Mouse (Mus musculus) hindbrain, embryonic 15.5 days (tissue): ENCODE measurements around the gene Crb1. TPM values are rescaled to one million over a fixed set of nuclear protein-coding genes. Genes with fewer than 3 reads are reported as not detected.
"Not testable (repeated sequence)": the region's sequence is repeated elsewhere in the genome, so short reads cannot be mapped to it uniquely, and the experiment has no call there.

Experiments used
- ATAC-seq: fragments of 200-750 bp; cut with Nextera tagmentation; 2 replicates; pipeline ENCODE4 v1.8.0; 2017; ENCODE audit warnings: low read depth, moderate number of reproducible peaks, moderate TSS enrichment; ENCODE audit not compliant: low FRiP score
- H3K27ac ChIP-seq: fragments of 300-500 bp; sonication (generic); replicated peaks from 2 replicates; pipeline ENCODE4 v1.5.1; 2015; ENCODE audit warnings: mild to moderate bottlenecking, inconsistent platforms
- H3K27me3 ChIP-seq: fragments of 300-500 bp; sonication (generic); 2 replicates; pipeline ENCODE4 v1.6.1; 2015; ENCODE audit warnings: control low read depth, inconsistent platforms
- H3K36me3 ChIP-seq: fragments of 300-500 bp; sonication (generic); 2 replicates; pipeline ENCODE4 v1.6.1; 2015; ENCODE audit warnings: control low read depth, inconsistent platforms
- H3K4me1 ChIP-seq: fragments of 300-500 bp; sonication (generic); replicated peaks from 2 replicates; pipeline ENCODE4 v1.6.1; 2015; ENCODE audit warnings: control low read depth, inconsistent platforms
- H3K4me2 ChIP-seq: fragments of 300-500 bp; sonication (generic); 2 replicates; pipeline ENCODE4 v1.6.1; 2015; ENCODE audit warnings: moderate library complexity, mild to moderate bottlenecking, inconsistent platforms
- H3K4me3 ChIP-seq: fragments of 300-500 bp; sonication (generic); 2 replicates; pipeline ENCODE4 v1.5.1; 2015; ENCODE audit warnings: mild to moderate bottlenecking, inconsistent platforms
- H3K9ac ChIP-seq: fragments of 300-500 bp; sonication (generic); 2 replicates; pipeline ENCODE4 v1.6.1; 2015; ENCODE audit warnings: inconsistent platforms
- H3K9me3 ChIP-seq: fragments of 300-500 bp; sonication (generic); 2 replicates; pipeline ENCODE4 v1.6.1; 2016; ENCODE audit warnings: control low read depth, inconsistent platforms
- WGBS: fragments of 180-500 bp; shearing (Covaris S2); methylation state at CpG from one replicate; pipeline ENCODE4 v1.1.7; 2015; 5-methylcytosine and 5-hydroxymethylcytosine counted together
- polyA plus RNA-seq: library from polyadenylated mRNA; unstranded; fragments of >200 nt; fragmentation: Nextera tagmentation; extraction: Ambion mirVana; gene quantifications from 2 replicates; pipeline ENCODE4 v1.2.1, GENCODE M21; 2015

Gene Crb1
- polyA plus RNA-seq, 1 experiment from 2014 or later, result 1.4 TPM

- Histone ChIP-seq H3K9ac (no peak overlapping the region), H3K27me3 (no peaks in the 10 kb centered on the region), H3K4me2 (no peak overlapping the region), H3K9me3 (no peaks in the 10 kb centered on the region), H3K4me3 (no peak overlapping the region), H3K27ac (no peak overlapping the region), H3K4me1 (no peaks in the 10 kb centered on the region), H3K36me3 (no peaks in the 10 kb centered on the region)
- ATAC-seq, result no peak
- 68% methylated on average over 2 of the region's 2 CpGs for WGBS
These were observed 51.5 kb downstream of the Crb1 start for GRCm38 (mm10) chr1:139325378-139325777.

- WGBS, result 60% methylated on average over 6 of the region's 6 CpGs
- no peaks in the 10 kb centered on the region for H3K4me1 ChIP-seq
- no peak overlapping the region for H3K4me2 ChIP-seq
- no peaks in the 10 kb centered on the region for H3K9me3 ChIP-seq
- H3K4me3 ChIP-seq, result no peak overlapping the region
- no peaks in the 10 kb centered on the region for H3K27me3 ChIP-seq
- no peak for ATAC-seq
- no peaks in the 10 kb centered on the region for H3K36me3 ChIP-seq
- H3K27ac ChIP-seq, result no peak overlapping the region
- H3K9ac ChIP-seq, result no peak overlapping the region
These were observed 57.1 kb downstream of the Crb1 start for GRCm38 (mm10) chr1:139319798-139320197.

- Histone ChIP-seq H3K27me3 (no peaks in the 10 kb centered on the region), H3K4me3 (no peak overlapping the region), H3K9me3 (no peaks in the 10 kb centered on the region), H3K27ac (no peak overlapping the region), H3K4me2 (no peak overlapping the region), H3K36me3 (no peaks in the 10 kb centered on the region), H3K4me1 (no peaks in the 10 kb centered on the region), H3K9ac (no peak overlapping the region)
- 78% methylated on average over 4 of the region's 4 CpGs for WGBS
- peak; percentile 51; the same call in 1 of the 2 replicates for ATAC-seq
These were observed 62.5 kb downstream of the Crb1 start for GRCm38 (mm10) chr1:139314297-139314874.

GRCm38 (mm10) chr1:139308915-139309314, 68.0 kb downstream of the Crb1 start:
- H3K4me3 ChIP-seq, result no peak overlapping the region
- no peaks in the 10 kb centered on the region for H3K36me3 ChIP-seq
- no peak overlapping the region for H3K4me2 ChIP-seq
- H3K9me3 ChIP-seq, result no peaks in the 10 kb centered on the region
- no peak for ATAC-seq
- no peak overlapping the region for H3K9ac ChIP-seq
- H3K27me3 ChIP-seq, result no peaks in the 10 kb centered on the region
- H3K27ac ChIP-seq, result no peak overlapping the region
- WGBS, result 55% methylated on average over 4 of the region's 4 CpGs
- 0 out of 2 replicates have a peak, but pooled peaks cover 3% of the 10 kb centered on the region for H3K4me1 ChIP-seq

- not testable (repeated sequence) for H3K4me2 ChIP-seq, H3K4me1 ChIP-seq, H3K4me3 ChIP-seq, H3K27ac ChIP-seq, H3K36me3 ChIP-seq, H3K9me3 ChIP-seq, H3K27me3 ChIP-seq, H3K9ac ChIP-seq, ATAC-seq
These were observed 74.4 kb downstream of the Crb1 start for GRCm38 (mm10) chr1:139302519-139302918.

- no peaks in the 10 kb centered on the region for H3K9me3 ChIP-seq
- no peak overlapping the region for H3K27ac ChIP-seq
- H3K36me3 ChIP-seq, result no peaks in the 10 kb centered on the region
- no peak overlapping the region for H3K4me2 ChIP-seq
- ATAC-seq, result no peak
- H3K9ac ChIP-seq, result no peak overlapping the region
- H3K27me3 ChIP-seq, result no peaks in the 10 kb centered on the region
- no peaks in the 10 kb centered on the region for H3K4me1 ChIP-seq
- H3K4me3 ChIP-seq, result no peak overlapping the region
- 28% methylated on average over 5 of the region's 5 CpGs for WGBS
These were observed 75.1 kb downstream of the Crb1 start for GRCm38 (mm10) chr1:139301830-139302229.

- H3K4me2 ChIP-seq, result no peak overlapping the region
- 36% methylated on average over 4 of the region's 4 CpGs for WGBS
- H3K4me3 ChIP-seq, result no peak overlapping the region
- no peaks in the 10 kb centered on the region for H3K27me3 ChIP-seq
- H3K9me3 ChIP-seq, result no peaks in the 10 kb centered on the region
- no peaks in the 10 kb centered on the region for H3K4me1 ChIP-seq
- no peak overlapping the region for H3K9ac ChIP-seq
- H3K36me3 ChIP-seq, result no peaks in the 10 kb centered on the region
- ATAC-seq, result no peak
- H3K27ac ChIP-seq, result no peak overlapping the region
These were observed 84.9 kb downstream of the Crb1 start for GRCm38 (mm10) chr1:139292023-139292422.

GRCm38 (mm10) chr1:139291593-139291992, 85.3 kb downstream of the Crb1 start:
- Histone ChIP-seq H3K4me1 (no peaks in the 10 kb centered on the region), H3K9me3 (no peaks in the 10 kb centered on the region), H3K4me2 (no peak overlapping the region), H3K9ac (no peak overlapping the region), H3K4me3 (no peak overlapping the region), H3K36me3 (no peaks in the 10 kb centered on the region), H3K27me3 (no peaks in the 10 kb centered on the region), H3K27ac (no peak overlapping the region)
- no peak for ATAC-seq
- 26% methylated on average over 1 of the region's 1 CpGs for WGBS

GRCm38 (mm10) chr1:139276619-139277320, 100.1 kb downstream of the Crb1 start:
- Histone ChIP-seq H3K27me3 (no peaks in the 10 kb centered on the region), H3K4me1 (no peaks in the 10 kb centered on the region), H3K9me3 (no peaks in the 10 kb centered on the region), H3K4me2 (no peak overlapping the region), H3K4me3 (no peak overlapping the region), H3K27ac (no peak overlapping the region), H3K9ac (no peak overlapping the region), H3K36me3 (no peaks in the 10 kb centered on the region)
- 87% methylated on average over 4 of the region's 4 CpGs for WGBS
- ATAC-seq, result no peak

- Histone ChIP-seq H3K4me3 (no peak overlapping the region), H3K9ac (no peak overlapping the region), H3K36me3 (no peaks in the 10 kb centered on the region), H3K4me2 (no peak overlapping the region), H3K4me1 (no peaks in the 10 kb centered on the region), H3K27ac (no peak overlapping the region), H3K27me3 (no peaks in the 10 kb centered on the region), H3K9me3 (no peaks in the 10 kb centered on the region)
- WGBS, result 21% methylated on average over 6 of the region's 6 CpGs
- peak; percentile 59; the same call in 1 of the 2 replicates for ATAC-seq
These were observed 109.1 kb downstream of the Crb1 start for GRCm38 (mm10) chr1:139267844-139268243.

GRCm38 (mm10) chr1:139264245-139264644, 112.7 kb downstream of the Crb1 start:
- ATAC-seq, result no peak

GRCm38 (mm10) chr1:139263158-139263557, 113.7 kb downstream of the Crb1 start:
- no peak for ATAC-seq
- Histone ChIP-seq H3K9me3 (no peaks in the 10 kb centered on the region), H3K9ac (no peak overlapping the region), H3K27me3 (no peaks in the 10 kb centered on the region), H3K4me2 (no peak overlapping the region), H3K4me3 (no peak overlapping the region), H3K27ac (no peak overlapping the region), H3K4me1 (no peaks in the 10 kb centered on the region), H3K36me3 (no peaks in the 10 kb centered on the region)
- 75% methylated on average over 1 of the region's 1 CpGs for WGBS

More at GRCm38 (mm10) chr1:139264245-139264644, 112.7 kb downstream of the Crb1 start:
- Histone ChIP-seq H3K4me2 (no peak overlapping the region), H3K4me3 (no peak overlapping the region), H3K4me1 (no peaks in the 10 kb centered on the region), H3K36me3 (no peaks in the 10 kb centered on the region), H3K27me3 (no peaks in the 10 kb centered on the region), H3K9me3 (no peaks in the 10 kb centered on the region), H3K27ac (no peak overlapping the region), H3K9ac (no peak overlapping the region)
- 96% methylated on average over 1 of the region's 1 CpGs for WGBS

GRCm38 (mm10) chr1:139255581-139255980, 121.3 kb downstream of the Crb1 start:
- no peak for ATAC-seq
- no peaks in the 10 kb centered on the region for H3K36me3 ChIP-seq
- no peak overlapping the region for H3K4me3 ChIP-seq
- no peaks in the 10 kb centered on the region for H3K4me1 ChIP-seq
- no peak overlapping the region for H3K27ac ChIP-seq
- no peaks in the 10 kb centered on the region for H3K9me3 ChIP-seq
- no peak overlapping the region for H3K9ac ChIP-seq
- 76% methylated on average over 7 of the region's 7 CpGs for WGBS
- H3K4me2 ChIP-seq, result no peak overlapping the region
- H3K27me3 ChIP-seq, result no peaks in the 10 kb centered on the region
